Mouse (Mus musculus) CD4-positive, CD25-positive, alpha-beta regulatory T cell, adult 2 months (primary cell): ENCODE measurements around the gene Rusc1.
"Not testable (repeated sequence)": the region's sequence is repeated elsewhere in the genome, so short reads cannot be mapped to it uniquely, and the experiment has no call there.

Experiments used
- DNase-seq: peaks from one replicate; pipeline ENCODE4 v3.0.0-alpha.2; 2012; ENCODE audit warnings: low read depth, low spot score

Rusc1 gene

GRCm38 (mm10) chr3:89092509-89093090 lies 511 bp downstream of the Rusc1 start:
- no peak for DNase-seq

GRCm38 (mm10) chr3:89091811-89092508 lies 1.2 kb downstream of the Rusc1 start:
- no peak for DNase-seq

- DNase-seq, result peak; percentile 81
Observed at GRCm38 (mm10) chr3:89090694-89091655, 2.1 kb downstream of the Rusc1 start.

GRCm38 (mm10) chr3:89089882-89090591 lies 3.1 kb downstream of the Rusc1 start:
- peak; percentile 93 for DNase-seq

DNA sequence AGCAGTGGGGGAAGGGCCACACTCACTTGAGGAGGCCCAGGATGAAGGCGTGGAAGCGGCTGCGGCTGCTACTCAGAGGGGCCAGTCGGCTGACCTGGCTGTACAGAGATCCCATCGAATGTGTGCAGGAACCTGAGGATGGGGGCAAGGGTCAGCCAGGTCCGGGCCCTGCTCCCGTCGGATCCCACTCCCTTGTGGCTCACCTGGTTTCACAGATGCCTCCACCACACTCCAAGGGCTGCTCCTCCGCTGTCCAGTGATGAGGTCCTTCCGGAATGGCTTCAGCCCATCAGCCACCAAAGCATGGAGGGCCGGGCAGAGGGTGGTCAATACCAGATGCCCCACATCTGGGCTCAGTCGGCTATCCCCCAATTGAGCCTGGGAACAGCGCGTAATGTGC lies 4.1 kb downstream of the Rusc1 start:
- DNase-seq, result peak; percentile 24

GRCm38 (mm10) chr3:89087338-89088110 lies 5.6 kb downstream of the Rusc1 start:
- DNase-seq, result peak; percentile 91

DNA sequence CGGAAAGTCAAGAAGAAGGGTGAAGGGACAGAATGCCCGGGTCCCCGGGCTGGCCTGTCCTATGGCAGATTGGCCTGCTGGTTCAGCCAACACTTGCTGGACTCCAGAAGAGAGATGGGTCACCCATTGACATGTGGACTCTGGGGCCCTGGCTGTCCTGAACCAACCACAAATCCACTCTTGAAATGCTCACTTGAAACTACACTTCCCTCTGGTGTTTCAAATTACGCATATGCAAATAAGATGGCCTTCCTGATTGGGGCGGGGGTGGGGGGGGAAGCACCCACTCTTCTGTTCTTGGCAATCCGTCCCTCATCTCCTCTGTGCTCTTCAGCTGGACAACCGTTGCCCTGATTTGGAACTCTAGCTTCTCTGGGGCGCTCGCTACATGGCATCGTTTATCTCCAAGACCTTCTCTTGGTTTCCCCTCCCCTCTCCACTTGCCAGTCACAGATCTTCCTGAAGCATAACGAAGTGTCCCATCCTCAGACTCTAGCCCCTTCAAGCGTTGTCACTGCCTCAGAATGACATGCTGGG lies 8.4 kb downstream of the Rusc1 start:
- no peak for DNase-seq

DNA sequence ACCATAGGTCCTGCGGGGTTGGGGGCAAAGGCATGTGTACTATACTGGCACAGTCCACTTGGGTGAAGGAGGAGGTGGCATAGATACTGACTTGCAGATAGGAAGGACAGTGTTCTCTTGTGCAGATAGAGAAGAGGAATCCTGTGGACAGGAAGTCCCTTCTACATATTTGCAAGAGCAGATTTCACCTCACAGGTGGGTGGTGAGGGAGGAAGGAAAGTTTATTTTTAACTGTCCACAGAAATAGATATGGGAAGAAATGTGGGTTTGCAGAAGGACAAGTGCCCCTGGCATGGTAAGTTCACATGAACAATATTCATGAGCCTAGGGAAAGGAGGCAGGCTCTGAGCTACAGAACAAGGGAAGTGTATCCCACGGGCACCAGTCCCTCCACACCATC lies 9.0 kb downstream of the Rusc1 start:
- DNase-seq, result no peak

- not testable (repeated sequence) for DNase-seq
Observed at GRCm38 (mm10) chr3:89082287-89082686, 10.8 kb downstream of the Rusc1 start.

DNA sequence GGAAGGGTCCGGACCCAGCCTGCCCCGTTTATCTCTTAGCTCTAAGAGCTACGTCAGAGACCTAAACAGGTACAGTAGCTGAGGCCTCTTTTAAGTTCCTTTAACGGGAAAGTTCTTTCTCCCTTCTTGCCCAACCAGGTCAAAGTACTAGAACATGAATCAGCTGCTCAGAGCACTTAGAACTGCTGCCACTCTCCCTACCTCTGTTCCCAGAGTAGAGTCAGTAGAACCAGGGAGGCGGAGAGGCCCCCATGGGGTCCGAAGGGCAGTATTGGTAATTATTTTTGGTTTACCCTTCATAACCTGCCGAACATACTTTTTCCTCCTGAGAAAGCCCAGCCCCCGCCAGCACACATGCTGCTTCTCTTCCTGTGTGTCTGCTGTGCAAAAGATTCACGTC lies 15.7 kb downstream of the Rusc1 start:
- DNase-seq, result no peak

DNA sequence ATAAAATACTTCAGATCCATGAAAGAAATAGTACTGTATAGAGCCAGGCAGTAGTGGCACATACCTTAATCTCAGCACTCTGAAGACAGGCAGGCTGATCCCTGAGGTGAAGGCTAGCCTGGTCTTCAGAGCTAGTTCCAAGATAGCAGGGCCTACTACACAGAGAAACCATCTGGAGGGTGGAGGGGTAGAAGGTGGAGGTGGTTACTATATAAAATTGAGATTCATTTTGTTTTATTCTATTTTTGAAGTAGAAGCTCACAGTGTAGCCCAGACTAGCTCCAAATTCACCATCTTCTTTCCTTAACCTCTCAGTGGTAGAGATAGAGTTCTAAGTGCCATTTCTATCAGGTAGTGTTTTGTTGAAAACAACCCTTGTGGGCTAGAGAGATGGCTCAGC lies 25.8 kb downstream of the Rusc1 start:
- no peak for DNase-seq

- DNase-seq, result no peak
Observed at GRCm38 (mm10) chr3:89061696-89062095, 31.4 kb downstream of the Rusc1 start.

DNA sequence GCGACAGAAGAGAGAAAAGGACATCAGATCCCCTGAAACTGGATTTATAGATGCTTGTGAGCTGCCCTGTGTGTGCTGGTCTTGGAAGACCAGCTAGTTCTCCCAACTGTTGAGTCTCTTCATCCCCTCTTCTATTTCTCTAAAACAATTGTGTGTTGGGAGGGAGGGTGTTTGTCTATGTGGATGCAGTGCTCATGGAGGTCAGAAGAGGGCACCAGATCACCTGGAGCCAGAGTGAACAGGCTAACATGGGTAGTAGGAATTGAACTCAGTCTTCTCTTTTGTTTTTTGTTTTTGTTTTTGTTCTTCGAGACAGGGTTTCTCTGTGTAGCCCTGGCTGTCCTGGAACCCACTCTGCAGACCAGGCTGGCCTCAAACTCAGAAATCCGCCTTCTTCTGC lies 34.3 kb downstream of the Rusc1 start:
- peak; percentile 69 for DNase-seq

GRCm38 (mm10) chr3:89058361-89058760 lies 34.8 kb downstream of the Rusc1 start:
- DNase-seq, result no peak

DNA sequence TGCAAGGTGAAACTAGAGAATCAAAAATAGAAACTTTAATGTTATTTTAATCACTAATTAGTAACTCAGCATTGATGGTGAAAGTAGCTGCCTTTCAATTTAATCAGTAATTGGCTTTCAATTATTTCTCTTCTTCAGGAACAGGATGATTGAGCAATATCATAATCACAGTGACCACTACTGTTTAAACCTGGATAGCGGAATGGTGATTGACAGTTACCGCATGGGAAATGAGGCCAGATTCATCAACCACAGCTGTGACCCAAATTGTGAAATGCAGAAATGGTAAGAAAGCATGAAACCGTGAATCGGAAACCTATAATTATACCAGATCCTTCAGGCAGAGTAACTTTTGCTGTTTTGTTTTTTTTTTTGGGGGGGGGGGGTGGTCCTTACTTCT lies 49.8 kb downstream of the Rusc1 start:
- DNase-seq, result no peak
